Mouse (Mus musculus): Measurements from ENCODE around the gene Anks1b. TPM values are rescaled to one million over a fixed set of nuclear protein-coding genes. Genes with fewer than 3 reads are reported as not detected.

The Anks1b gene
- polyA plus RNA-seq, 1 experiment from 2014 or later, result 0.80 TPM

DNA sequence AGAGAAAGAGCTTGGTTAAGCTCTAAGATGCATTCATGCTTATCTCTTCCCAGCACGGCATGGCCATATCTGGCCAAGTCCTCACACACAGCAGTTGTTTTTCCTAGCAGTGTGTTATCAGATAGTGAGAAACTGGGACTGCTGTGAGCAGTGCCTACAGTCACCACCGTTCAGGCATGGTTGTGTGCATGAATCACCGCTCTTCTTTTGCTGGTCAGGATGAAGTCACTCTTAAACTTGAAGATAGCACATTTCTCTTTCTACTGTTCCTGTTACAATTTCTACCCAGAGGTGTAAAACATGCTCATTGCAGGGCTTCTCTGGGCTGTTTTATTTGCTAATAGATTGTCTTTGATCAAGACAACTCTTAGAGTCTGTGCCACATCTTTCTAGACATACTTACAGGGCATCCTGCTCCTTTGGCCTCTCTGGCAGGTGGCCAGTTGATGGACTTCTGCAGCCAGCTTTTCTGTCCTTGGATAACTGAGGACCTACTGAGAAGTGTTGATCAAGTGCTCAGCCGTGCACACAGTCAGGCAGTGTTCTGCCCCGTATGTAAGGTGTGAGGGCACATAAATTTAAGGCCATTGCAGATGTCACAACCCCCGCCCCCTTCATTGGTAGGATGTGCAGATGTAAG lies 296.8 kb downstream of the Anks1b start:
- no peak overlapping the region for H3K9ac ChIP-seq (ENCODE audit: low read depth, low read length)
- no peak overlapping the region for H3K4me3 ChIP-seq (ENCODE audit: low read depth, low read length)
- H3K27me3 ChIP-seq (replicated peaks; ENCODE audit: control insufficient read depth, insufficient read depth, low read length), result no peaks in the 10 kb centered on the region
- no peak overlapping the region for H3K4me2 ChIP-seq
- ATAC-seq (replicated peaks; ENCODE audit: low FRiP score) (no peak), DNase-seq (ENCODE audit: low spot score) (no peak)
- no peak overlapping the region for H3K27ac ChIP-seq (ENCODE audit: low read depth, low read length)
- H3K36me3 ChIP-seq (ENCODE audit: control insufficient read depth, insufficient read depth, low read length), result no peaks in the 10 kb centered on the region
- no peaks in the 10 kb centered on the region for H3K9me3 ChIP-seq (ENCODE audit: control insufficient read depth, low read length)
- WGBS, result 59% methylated on average over 6 of the region's 6 CpGs
- H3K4me1 ChIP-seq (replicated peaks; ENCODE audit: control insufficient read depth, insufficient read depth, low read length), result no peaks in the 10 kb centered on the region

DNA sequence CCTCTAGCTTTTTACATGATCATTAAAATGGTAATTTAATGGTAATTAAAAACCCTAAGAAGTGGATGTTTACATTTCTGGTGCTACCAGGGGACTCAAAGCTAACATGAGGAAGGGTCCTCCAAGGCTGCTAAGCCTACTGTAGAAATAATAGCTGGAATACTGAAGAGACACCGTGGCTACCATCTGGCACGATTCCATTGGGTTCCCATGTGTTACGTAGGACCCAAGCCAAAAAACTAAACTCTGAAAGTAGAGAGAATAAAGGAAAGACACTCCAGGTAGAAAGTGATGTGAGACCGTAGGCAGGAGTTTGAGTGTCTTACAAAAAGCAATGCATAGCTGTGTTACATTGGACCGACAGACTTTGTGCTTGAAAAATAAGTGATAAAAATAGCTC lies 317.1 kb downstream of the Anks1b start:
- Histone ChIP-seq H3K27me3 (replicated peaks; ENCODE audit: control insufficient read depth, insufficient read depth, low read length) (no peaks in the 10 kb centered on the region), H3K27ac (ENCODE audit: low read depth, low read length) (no peak overlapping the region), H3K4me2 (no peak overlapping the region), H3K36me3 (ENCODE audit: control insufficient read depth, insufficient read depth, low read length) (no peaks in the 10 kb centered on the region), H3K4me1 (replicated peaks; ENCODE audit: control insufficient read depth, insufficient read depth, low read length) (no peaks in the 10 kb centered on the region), H3K9me3 (ENCODE audit: control insufficient read depth, low read length) (no peaks in the 10 kb centered on the region), H3K4me3 (ENCODE audit: low read depth, low read length) (no peak overlapping the region), H3K9ac (ENCODE audit: low read depth, low read length) (no peak overlapping the region)
- ATAC-seq (replicated peaks; ENCODE audit: low FRiP score) (no peak), DNase-seq (ENCODE audit: low spot score) (no peak)
- WGBS, result 67% methylated on average over 5 of the region's 5 CpGs

DNA sequence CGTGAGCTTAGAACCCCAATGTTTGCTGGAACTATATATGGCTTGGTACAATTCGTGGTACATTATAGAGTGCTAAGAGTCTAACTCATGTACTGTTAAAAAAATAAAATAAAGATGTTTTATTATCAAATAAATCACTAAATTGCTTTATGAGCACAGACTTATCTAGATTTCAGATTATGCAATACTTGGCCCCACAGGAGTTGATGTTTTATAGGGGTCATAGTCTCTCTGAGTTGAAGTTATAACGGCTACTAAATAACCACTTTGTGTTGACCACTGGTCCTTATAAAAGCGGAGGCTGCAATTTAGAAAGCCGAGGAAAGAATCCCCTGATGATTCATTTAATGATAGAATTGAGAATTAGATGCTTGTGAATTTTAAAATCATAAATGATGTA lies 323.6 kb downstream of the Anks1b start:
- Histone ChIP-seq H3K9me3 (ENCODE audit: control insufficient read depth, low read length) (no peaks in the 10 kb centered on the region), H3K27me3 (replicated peaks; ENCODE audit: control insufficient read depth, insufficient read depth, low read length) (no peaks in the 10 kb centered on the region), H3K4me2 (no peak overlapping the region), H3K4me1 (replicated peaks; ENCODE audit: control insufficient read depth, insufficient read depth, low read length) (no peaks in the 10 kb centered on the region), H3K27ac (ENCODE audit: low read depth, low read length) (no peak overlapping the region), H3K4me3 (ENCODE audit: low read depth, low read length) (no peak overlapping the region), H3K36me3 (ENCODE audit: control insufficient read depth, insufficient read depth, low read length) (no peaks in the 10 kb centered on the region), H3K9ac (ENCODE audit: low read depth, low read length) (no peak overlapping the region)
- 80% methylated on average over 5 of the region's 5 CpGs for WGBS
- DNase-seq (ENCODE audit: low spot score) (no peak), ATAC-seq (replicated peaks; ENCODE audit: low FRiP score) (no peak)

DNA sequence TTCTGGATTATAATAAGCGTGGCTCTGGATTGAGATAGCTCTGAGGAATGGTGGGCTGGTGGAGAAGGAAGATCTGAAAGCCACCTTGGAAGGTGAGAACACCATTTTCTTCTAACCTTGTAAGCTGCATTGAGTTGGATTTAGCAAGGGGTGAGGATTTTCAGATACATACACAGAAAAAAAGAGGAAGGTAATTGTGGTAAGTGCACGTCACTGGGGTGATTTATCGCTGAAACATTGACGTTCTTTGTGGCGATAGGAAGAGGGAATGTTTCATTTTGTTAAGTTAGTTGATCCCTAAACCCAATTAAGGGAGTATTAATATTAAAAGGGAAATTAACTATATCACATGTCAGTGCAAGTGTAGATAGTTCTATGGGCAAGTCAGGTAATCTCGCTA lies 336.7 kb downstream of the Anks1b start:
- no peak for ATAC-seq (replicated peaks; ENCODE audit: low FRiP score)
- WGBS, result 75% methylated on average over 6 of the region's 6 CpGs
- no peaks in the 10 kb centered on the region for H3K9me3 ChIP-seq (ENCODE audit: control insufficient read depth, low read length)
- no peak overlapping the region for H3K27ac ChIP-seq (ENCODE audit: low read depth, low read length)
- no peak overlapping the region for H3K4me2 ChIP-seq
- H3K9ac ChIP-seq (ENCODE audit: low read depth, low read length), result no peak overlapping the region
- DNase-seq (ENCODE audit: low spot score), result no peak
- H3K4me1 ChIP-seq (replicated peaks; ENCODE audit: control insufficient read depth, insufficient read depth, low read length), result no peaks in the 10 kb centered on the region
- H3K27me3 ChIP-seq (replicated peaks; ENCODE audit: control insufficient read depth, insufficient read depth, low read length), result no peaks in the 10 kb centered on the region
- H3K4me3 ChIP-seq (ENCODE audit: low read depth, low read length), result no peak overlapping the region
- no peaks in the 10 kb centered on the region for H3K36me3 ChIP-seq (ENCODE audit: control insufficient read depth, insufficient read depth, low read length)

DNA sequence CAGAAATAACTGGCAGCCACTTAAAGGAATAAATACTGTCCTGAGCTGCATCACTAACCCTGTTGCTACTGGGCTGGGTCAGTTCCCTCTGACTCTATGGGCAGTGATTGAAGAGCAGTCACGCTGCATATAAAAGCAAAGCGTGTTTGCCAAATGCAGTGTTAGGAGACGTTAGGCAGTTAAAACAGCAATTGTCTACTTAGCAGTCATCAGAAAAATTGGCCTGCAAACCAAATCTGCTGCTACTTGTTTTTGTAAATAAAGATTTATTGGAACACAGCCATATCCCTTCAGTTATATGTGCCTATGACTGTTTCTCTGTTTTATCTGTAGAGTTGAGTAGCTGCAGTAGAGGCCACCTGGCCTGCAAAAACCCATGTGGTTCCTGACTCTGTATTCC lies 347.2 kb downstream of the Anks1b start:
- Histone ChIP-seq H3K9ac (ENCODE audit: low read depth, low read length) (no peak overlapping the region), H3K4me3 (ENCODE audit: low read depth, low read length) (no peak overlapping the region), H3K9me3 (ENCODE audit: control insufficient read depth, low read length) (no peaks in the 10 kb centered on the region), H3K4me1 (replicated peaks; ENCODE audit: control insufficient read depth, insufficient read depth, low read length) (no peaks in the 10 kb centered on the region), H3K36me3 (ENCODE audit: control insufficient read depth, insufficient read depth, low read length) (no peaks in the 10 kb centered on the region), H3K27ac (ENCODE audit: low read depth, low read length) (no peak overlapping the region), H3K27me3 (replicated peaks; ENCODE audit: control insufficient read depth, insufficient read depth, low read length) (no peaks in the 10 kb centered on the region), H3K4me2 (no peak overlapping the region)
- WGBS, result 69% methylated on average over 3 of the region's 3 CpGs
- no peak for ATAC-seq (replicated peaks; ENCODE audit: low FRiP score)
- no peak for DNase-seq (ENCODE audit: low spot score)

DNA sequence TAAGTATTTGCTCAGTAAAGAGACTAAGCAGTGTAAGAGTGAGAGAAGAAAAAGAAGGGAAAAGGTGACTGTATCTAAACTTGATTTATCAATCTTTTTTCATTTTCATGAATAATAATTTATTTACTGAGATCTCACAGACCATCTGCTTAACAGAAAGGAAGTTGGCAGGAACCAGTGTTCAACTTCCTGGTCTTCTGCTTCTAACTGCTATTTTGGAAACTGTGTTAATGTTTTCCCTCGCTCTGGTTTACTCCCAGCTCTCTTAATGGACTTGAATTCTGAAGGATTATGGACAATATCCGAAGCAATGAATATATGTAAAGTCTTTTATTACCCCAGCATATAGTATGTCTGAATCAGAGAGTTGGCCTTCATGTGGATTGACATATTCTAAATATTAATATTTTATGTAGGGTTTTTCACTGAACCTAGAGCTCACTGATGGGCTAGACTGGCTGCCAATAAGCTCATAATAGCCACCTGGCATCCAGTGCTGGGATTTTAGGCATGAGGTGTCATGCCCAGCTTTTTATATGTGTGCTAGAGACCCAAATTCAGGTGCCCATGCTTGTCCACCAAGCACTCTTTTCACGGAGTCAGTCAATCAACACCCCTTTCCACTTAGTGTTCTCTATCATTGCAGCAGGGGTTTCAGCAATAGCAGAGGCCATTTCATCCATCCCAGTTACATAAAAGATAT lies 349.6 kb downstream of the Anks1b start:
- Histone ChIP-seq H3K27me3 (replicated peaks; ENCODE audit: control insufficient read depth, insufficient read depth, low read length) (no peaks in the 10 kb centered on the region), H3K9me3 (ENCODE audit: control insufficient read depth, low read length) (no peaks in the 10 kb centered on the region), H3K4me3 (ENCODE audit: low read depth, low read length) (no peak overlapping the region), H3K9ac (ENCODE audit: low read depth, low read length) (no peak overlapping the region), H3K36me3 (ENCODE audit: control insufficient read depth, insufficient read depth, low read length) (no peaks in the 10 kb centered on the region), H3K4me1 (replicated peaks; ENCODE audit: control insufficient read depth, insufficient read depth, low read length) (no peaks in the 10 kb centered on the region), H3K27ac (ENCODE audit: low read depth, low read length) (no peak overlapping the region), H3K4me2 (no peak overlapping the region)
- 67% methylated on average over 3 of the region's 3 CpGs for WGBS
- ATAC-seq (replicated peaks; ENCODE audit: low FRiP score) (no peak), DNase-seq (ENCODE audit: low spot score) (no peak)

DNA sequence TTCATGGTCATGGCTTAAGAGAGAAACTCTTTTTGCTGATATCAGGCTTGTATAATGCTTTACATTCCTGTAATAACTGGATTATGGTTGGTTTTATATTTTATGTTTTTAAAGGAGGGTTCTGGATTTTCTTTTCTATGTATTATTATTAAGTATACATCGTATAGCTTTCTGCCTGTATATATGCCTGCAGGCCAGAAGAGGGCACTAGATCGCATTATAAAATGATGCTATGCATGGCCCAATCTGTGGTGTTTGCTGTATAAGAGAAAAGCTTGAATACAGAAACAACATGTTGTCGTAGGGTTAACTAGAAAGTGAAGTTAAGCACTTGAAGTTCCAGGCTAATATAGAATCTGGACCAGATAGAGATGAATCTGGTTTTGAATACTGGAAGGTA lies 362.0 kb downstream of the Anks1b start:
- H3K9ac ChIP-seq (ENCODE audit: low read depth, low read length), result no peak overlapping the region
- H3K36me3 ChIP-seq (ENCODE audit: control insufficient read depth, insufficient read depth, low read length), result no peaks in the 10 kb centered on the region
- H3K9me3 ChIP-seq (ENCODE audit: control insufficient read depth, low read length), result no peaks in the 10 kb centered on the region
- no peak overlapping the region for H3K4me2 ChIP-seq
- DNase-seq (ENCODE audit: low spot score) (no peak), ATAC-seq (replicated peaks; ENCODE audit: low FRiP score) (no peak)
- no peak overlapping the region for H3K27ac ChIP-seq (ENCODE audit: low read depth, low read length)
- 67% methylated on average over 3 of the region's 3 CpGs for WGBS
- H3K27me3 ChIP-seq (replicated peaks; ENCODE audit: control insufficient read depth, insufficient read depth, low read length), result no peaks in the 10 kb centered on the region
- H3K4me1 ChIP-seq (replicated peaks; ENCODE audit: control insufficient read depth, insufficient read depth, low read length), result no peaks in the 10 kb centered on the region
- no peak overlapping the region for H3K4me3 ChIP-seq (ENCODE audit: low read depth, low read length)

DNA sequence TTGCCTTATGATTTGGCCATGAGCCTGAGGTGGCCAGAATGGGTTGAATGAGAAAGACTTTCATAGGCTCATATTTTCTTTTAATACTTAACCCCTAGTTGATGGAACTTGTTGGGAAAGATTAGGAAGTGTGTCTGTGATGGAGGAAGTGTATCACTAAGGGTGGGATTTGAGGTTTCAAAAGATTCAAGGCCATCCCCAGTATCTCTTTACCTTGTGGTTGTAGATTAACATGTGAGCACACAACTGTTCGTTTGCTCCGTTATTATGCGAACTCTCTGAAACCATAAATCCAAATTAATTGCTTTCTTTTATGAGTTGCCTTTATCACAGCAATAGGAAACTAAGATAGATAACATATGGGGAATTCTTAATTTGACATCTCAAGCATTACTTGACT lies 364.0 kb downstream of the Anks1b start:
- no peak for ATAC-seq (replicated peaks; ENCODE audit: low FRiP score)
- Histone ChIP-seq H3K27me3 (replicated peaks; ENCODE audit: control insufficient read depth, insufficient read depth, low read length) (no peaks in the 10 kb centered on the region), H3K9me3 (ENCODE audit: control insufficient read depth, low read length) (no peaks in the 10 kb centered on the region), H3K4me3 (ENCODE audit: low read depth, low read length) (no peak overlapping the region), H3K9ac (ENCODE audit: low read depth, low read length) (no peak overlapping the region), H3K36me3 (ENCODE audit: control insufficient read depth, insufficient read depth, low read length) (no peaks in the 10 kb centered on the region), H3K27ac (ENCODE audit: low read depth, low read length) (no peak overlapping the region), H3K4me1 (replicated peaks; ENCODE audit: control insufficient read depth, insufficient read depth, low read length) (no peaks in the 10 kb centered on the region), H3K4me2 (no peak overlapping the region)
- DNase-seq (ENCODE audit: low spot score), result no peak
- WGBS, result 78% methylated on average over 3 of the region's 3 CpGs

Data from liver, embryonic 11.5 days (tissue).